Mouse (Mus musculus) thymus, adult 2 months (tissue): Measurements from ENCODE around the gene Frmd4a. TPM values are rescaled to one million over a fixed set of nuclear protein-coding genes. Genes with fewer than 3 reads are reported as not detected.

Source experiments
- DNase-seq: peaks from one replicate; pipeline ENCODE4 v3.0.0; 2021
- H3K27ac ChIP-seq: fragments of 200-500 bp; 2 replicates; pipeline ENCODE4 v1.5.1; 2012; ENCODE audit warnings: low read length, control low read depth; ENCODE audit not compliant: control insufficient read depth, insufficient read depth
- H3K27me3 ChIP-seq: fragments of 200-500 bp; 2 replicates; pipeline ENCODE4 v1.6.1; 2012; ENCODE audit warnings: mild to moderate bottlenecking, low read length, moderate library complexity, mixed read lengths; ENCODE audit not compliant: control insufficient read depth, insufficient read depth
- H3K36me3 ChIP-seq: fragments of 200-500 bp; 2 replicates; pipeline ENCODE4 v1.6.1; 2012; ENCODE audit warnings: mild to moderate bottlenecking, low read length, moderate library complexity; ENCODE audit not compliant: control insufficient read depth, insufficient read depth
- H3K4me1 ChIP-seq: fragments of 200-500 bp; replicated peaks from 2 replicates; pipeline ENCODE4 v1.6.1; 2012; ENCODE audit warnings: low read length; ENCODE audit not compliant: control insufficient read depth, insufficient read depth
- H3K4me3 ChIP-seq: fragments of 200-500 bp; 2 replicates; pipeline ENCODE4 v1.5.1; 2012; ENCODE audit warnings: mild to moderate bottlenecking, low read length, control low read depth, moderate library complexity; ENCODE audit not compliant: control insufficient read depth, insufficient read depth
- CTCF ChIP-seq: fragments of 200-500 bp; IDR thresholded peaks from 2 replicates; pipeline ENCODE4 v1.5.1; 2012; ENCODE audit warnings: mild to moderate bottlenecking, control low read depth, low read length, moderate library complexity, borderline replicate concordance; ENCODE audit not compliant: control insufficient read depth, poor library complexity, insufficient read depth; ENCODE audit errors: extremely low read depth
- POLR2A ChIP-seq: fragments of 200-500 bp; IDR thresholded peaks from 2 replicates; pipeline ENCODE4 v1.6.1; 2012; ENCODE audit warnings: mild to moderate bottlenecking, low read length, control low read depth, moderate library complexity; ENCODE audit not compliant: control insufficient read depth, poor library complexity, insufficient read depth; ENCODE audit errors: extremely low read depth
- WGBS: fragments of 180-500 bp; shearing (Covaris S2); methylation state at CpG from one replicate; pipeline ENCODE4 v1.1.7; 2018; 5-methylcytosine and 5-hydroxymethylcytosine counted together
- polyA plus RNA-seq: library from polyadenylated mRNA; depleted of rRNA; stranded (reverse); fragments of >200 nt; gene quantifications from 2 replicates; pipeline ENCODE4 v1.2.3, GENCODE M21; 2012

Frmd4a gene
- polyA plus RNA-seq, 1 experiment: 17.5 TPM

DNA sequence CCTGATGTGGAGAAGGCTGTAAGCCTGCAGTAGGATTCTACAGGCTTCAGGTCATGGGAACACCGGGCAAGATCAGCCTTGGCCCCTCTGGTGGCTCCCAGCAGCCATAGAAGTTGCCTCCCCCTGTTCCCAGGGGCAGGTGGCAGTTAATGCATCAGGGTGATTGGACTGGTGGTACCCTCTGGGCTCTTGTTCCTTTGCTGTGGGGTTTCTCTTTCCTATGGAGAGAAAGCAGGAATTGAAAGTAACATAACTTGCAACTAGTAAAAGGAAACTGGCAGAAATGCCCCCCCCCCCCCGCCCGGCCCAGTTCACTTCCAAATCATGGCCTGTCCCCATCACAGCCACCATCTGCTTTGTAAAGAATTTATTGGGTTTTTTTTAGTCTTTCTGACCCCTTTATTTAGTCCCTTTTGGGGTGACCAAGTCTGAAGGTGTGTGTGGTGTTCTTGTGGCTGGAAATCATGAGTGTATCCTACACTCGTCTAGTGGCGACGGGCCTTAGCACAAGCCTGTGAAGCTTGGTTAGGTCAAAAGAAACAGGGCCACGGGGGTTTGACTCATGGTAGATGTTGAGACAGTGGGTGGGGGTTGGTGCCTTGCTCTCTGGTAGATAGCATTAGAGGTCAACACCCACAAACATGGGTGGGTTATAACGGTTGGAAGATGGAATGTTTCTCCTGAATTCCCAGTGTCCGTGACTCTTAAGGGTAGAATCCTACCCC lies 549.6 kb downstream of the Frmd4a start:
- H3K36me3 ChIP-seq: 0 out of 2 replicates have a peak, but pooled peaks cover 3% of the 10 kb centered on the region

DNA sequence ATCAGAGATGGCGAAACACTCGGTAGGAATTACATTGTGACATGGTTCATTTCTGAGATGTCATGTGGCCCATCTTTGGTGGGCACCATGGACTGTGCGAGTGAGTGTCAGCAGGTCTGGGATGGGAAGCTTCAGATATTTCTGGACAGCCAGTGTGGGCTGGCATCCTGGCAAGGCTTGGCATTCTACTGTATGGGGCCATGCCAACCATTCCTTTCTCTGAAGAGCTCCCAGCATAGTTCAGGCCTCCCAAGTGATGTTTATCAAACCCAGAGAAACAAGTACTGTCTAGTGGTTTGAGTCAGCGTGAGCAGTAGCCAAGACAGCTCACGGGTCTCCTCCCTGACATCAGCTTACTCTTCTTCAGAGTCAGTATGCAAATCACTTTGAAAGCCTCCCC lies 551.5 kb downstream of the Frmd4a start:
- H3K27ac ChIP-seq: no peak overlapping the region
- 88% methylated on average over 5 of the region's 5 CpGs for WGBS
- H3K4me1 ChIP-seq: 0 out of 2 replicates have a peak, but pooled peaks cover 7% of the 10 kb centered on the region

More for the DNA sequence above, 549.6 kb downstream of the Frmd4a start:
- H3K4me3 ChIP-seq: no peak overlapping the region
- DNase-seq: no peak
- no peak for TF ChIP-seq CTCF
- H3K4me1 ChIP-seq: peaks cover 12% of the 10 kb centered on the region
- no peak overlapping the region for H3K27ac ChIP-seq
- H3K27me3 ChIP-seq: no peaks in the 10 kb centered on the region
- 91% methylated on average over 9 of the region's 9 CpGs for WGBS

DNA sequence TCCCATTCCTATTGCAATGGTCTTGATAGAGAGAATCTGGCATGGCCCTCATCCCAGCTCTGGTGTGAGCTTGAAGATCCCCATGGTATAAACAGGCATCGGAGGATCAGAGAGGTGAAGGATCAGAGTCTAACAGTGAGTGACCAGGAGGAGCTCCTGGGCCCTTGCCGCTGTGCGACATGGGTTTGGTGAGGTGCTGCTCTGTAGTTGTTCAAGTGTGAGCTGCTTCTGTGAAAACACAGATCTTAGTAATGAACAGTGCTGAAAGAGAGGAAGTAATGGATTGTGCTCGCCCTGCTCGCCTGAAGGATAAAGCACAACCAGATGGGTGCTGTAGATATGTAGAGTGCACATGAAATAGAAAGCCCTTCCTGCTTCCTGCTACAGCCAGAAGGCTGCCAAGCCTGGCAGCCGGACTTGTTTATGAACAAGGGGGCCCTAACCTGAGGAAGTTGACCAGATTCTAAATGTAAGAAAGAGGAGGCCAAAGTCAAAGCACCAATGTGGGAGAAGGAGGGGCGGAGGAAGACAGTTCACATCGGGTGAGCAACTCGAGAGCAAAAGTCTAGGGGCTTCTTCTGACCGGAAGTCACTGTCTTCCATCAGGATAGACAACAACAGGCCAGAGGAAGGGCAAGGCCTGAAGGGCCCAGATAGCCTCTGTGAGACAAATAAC lies 552.8 kb downstream of the Frmd4a start:
- H3K4me1 ChIP-seq: 0 out of 2 replicates have a peak, but pooled peaks cover 7% of the 10 kb centered on the region
- no peaks in the 10 kb centered on the region for H3K27me3 ChIP-seq
- H3K36me3 ChIP-seq: 0 out of 2 replicates have a peak, but pooled peaks cover 3% of the 10 kb centered on the region
- DNase-seq: no peak
- TF ChIP-seq POLR2A (no peak), CTCF (no peak)
- H3K4me3 ChIP-seq: no peak overlapping the region
- 38% methylated on average over 10 of the region's 10 CpGs for WGBS
- no peak overlapping the region; the same call in 1 of the 2 replicates for H3K27ac ChIP-seq

More for the DNA sequence above, 551.5 kb downstream of the Frmd4a start:
- no peak for DNase-seq
- no peak for TF ChIP-seq POLR2A
- no peak for TF ChIP-seq CTCF
- H3K36me3 ChIP-seq: 0 out of 2 replicates have a peak, but pooled peaks cover 3% of the 10 kb centered on the region
- H3K27me3 ChIP-seq: no peaks in the 10 kb centered on the region
- no peak overlapping the region for H3K4me3 ChIP-seq

DNA sequence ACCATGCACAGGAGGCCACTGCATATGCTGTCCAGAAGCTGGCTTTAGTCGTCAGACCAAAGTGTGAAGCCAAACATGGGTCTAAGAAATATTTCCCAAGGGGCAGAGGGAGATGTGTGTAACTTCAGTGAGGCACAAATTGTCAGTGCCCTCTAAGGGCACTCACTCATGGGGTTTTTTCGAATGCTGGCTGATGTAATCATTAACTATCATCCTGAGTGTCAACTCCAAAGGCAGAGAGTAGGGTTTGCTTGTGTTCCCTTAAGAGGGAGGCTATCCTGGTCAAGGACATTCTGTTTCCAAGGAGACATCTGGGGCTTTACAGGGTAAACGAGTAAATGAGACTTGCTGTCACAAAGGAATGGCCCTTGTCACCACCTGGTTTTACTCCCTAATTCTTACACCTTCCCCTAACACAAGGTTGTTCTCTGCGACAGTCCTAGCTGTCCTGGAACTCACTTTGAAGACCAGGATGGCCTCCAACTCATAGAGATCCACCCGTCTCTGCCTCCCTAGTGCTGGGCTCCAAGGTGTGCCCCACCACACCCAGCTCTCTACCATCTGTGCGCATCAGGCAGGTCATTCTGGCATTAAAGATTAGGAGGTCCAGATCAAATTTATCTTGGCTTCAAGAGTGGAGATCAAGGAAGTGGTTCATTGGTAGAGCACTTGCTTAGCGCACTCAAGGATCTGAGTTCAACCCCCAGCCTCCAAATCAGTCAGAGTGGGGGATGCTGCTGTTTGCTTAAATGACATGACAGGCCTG lies 555.2 kb downstream of the Frmd4a start:
- TF ChIP-seq CTCF (no peak), POLR2A (no peak)
- Histone ChIP-seq H3K36me3 (0 out of 2 replicates have a peak, but pooled peaks cover under 1% of the 10 kb centered on the region), H3K4me1 (0 out of 2 replicates have a peak, but pooled peaks cover 7% of the 10 kb centered on the region), H3K27ac (no peak overlapping the region), H3K27me3 (no peaks in the 10 kb centered on the region), H3K4me3 (no peak overlapping the region)
- 95% methylated on average over 7 of the region's 7 CpGs for WGBS
- no peak for DNase-seq

DNA sequence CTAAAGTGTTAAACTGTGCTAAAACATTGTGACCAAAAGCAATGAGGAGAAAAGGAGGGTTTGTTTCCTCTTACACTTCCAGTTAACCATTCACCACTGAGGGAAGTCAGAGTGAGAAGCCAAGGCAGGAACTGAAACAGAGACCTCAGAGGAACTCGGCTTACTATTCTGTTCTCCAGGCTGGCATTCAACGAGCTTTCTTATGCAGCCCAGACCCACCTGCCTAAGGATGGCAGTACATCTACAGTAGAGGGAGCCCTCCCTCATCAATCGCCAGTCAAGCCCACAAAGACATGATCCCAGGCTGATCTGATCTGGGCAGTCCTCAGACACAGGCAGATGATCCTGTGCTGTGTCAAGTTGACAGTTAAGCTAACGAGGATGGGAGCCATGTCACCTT lies 555.9 kb downstream of the Frmd4a start:
- no peak overlapping the region for H3K27ac ChIP-seq
- no peak overlapping the region for H3K4me3 ChIP-seq

DNA sequence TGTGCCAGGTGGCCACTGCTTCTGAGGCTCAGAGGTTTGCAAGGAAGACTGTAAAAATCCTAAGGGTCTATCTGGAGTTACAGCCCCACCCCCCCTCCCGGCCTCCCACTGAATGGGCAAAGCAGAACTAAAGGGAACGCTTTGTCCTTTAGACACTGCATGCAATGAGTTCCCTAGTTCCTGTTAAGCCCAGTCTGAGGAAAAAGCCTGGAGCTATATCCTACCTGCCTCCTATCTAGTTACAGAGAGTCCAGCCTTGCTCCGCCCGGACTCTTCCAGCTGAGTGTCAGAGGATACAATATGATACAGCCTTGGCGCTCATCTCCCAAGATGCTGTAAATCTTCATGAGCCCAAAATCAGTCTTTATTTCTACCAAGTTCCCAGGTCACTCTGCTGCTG lies 556.7 kb downstream of the Frmd4a start:
- Histone ChIP-seq H3K36me3 (no peaks in the 10 kb centered on the region), H3K27ac (no peak overlapping the region), H3K27me3 (no peaks in the 10 kb centered on the region), H3K4me3 (no peak overlapping the region), H3K4me1 (0 out of 2 replicates have a peak, but pooled peaks cover 7% of the 10 kb centered on the region)
- TF ChIP-seq POLR2A (no peak), CTCF (no peak)
- 92% methylated on average over 5 of the region's 5 CpGs for WGBS
- no peak for DNase-seq

More for the DNA sequence above, 555.9 kb downstream of the Frmd4a start:
- H3K27me3 ChIP-seq: no peaks in the 10 kb centered on the region
- H3K36me3 ChIP-seq: no peaks in the 10 kb centered on the region
- DNase-seq: no peak
- 0 out of 2 replicates have a peak, but pooled peaks cover 7% of the 10 kb centered on the region for H3K4me1 ChIP-seq
- 61% methylated on average over 4 of the region's 4 CpGs for WGBS
- no peak for TF ChIP-seq CTCF
- TF ChIP-seq POLR2A: no peak
